Mouse (Mus musculus): ENCODE results near the gene Krt18. TPM values are rescaled to one million over a fixed set of nuclear protein-coding genes. Genes with fewer than 3 reads are reported as not detected.

Krt18 gene
- polyA plus RNA-seq, 1 experiment from 2014 or later: 13.6 TPM

GRCm38 (mm10) chr15:102005290-102005689 lies 22.7 kb upstream of the Krt18 start:
- Histone ChIP-seq H3K27ac (ENCODE audit: low read depth, low read length) (no peak overlapping the region), H3K9me3 (ENCODE audit: control insufficient read depth, low read length) (no peaks in the 10 kb centered on the region), H3K36me3 (ENCODE audit: control insufficient read depth, insufficient read depth, low read length) (no peaks in the 10 kb centered on the region), H3K4me2 (ENCODE audit: low read depth, low read length, severe bottlenecking) (no peak overlapping the region), H3K4me1 (replicated peaks; ENCODE audit: control insufficient read depth, insufficient read depth, low read length) (peaks cover 17% of the 10 kb centered on the region; the same call in 1 of the 2 replicates), H3K9ac (ENCODE audit: low read length) (no peak overlapping the region), H3K4me3 (ENCODE audit: low read depth, low read length) (no peak overlapping the region), H3K27me3 (ENCODE audit: control insufficient read depth, insufficient read depth, low read length) (peaks cover 34% of the 10 kb centered on the region)
- WGBS: 50% methylated on average over 4 of the region's 4 CpGs
- ATAC-seq (replicated peaks; ENCODE audit: low FRiP score) (no peak), DNase-seq (ENCODE audit: low spot score) (no peak)

- Histone ChIP-seq H3K9me3 (ENCODE audit: control insufficient read depth, low read length) (no peaks in the 10 kb centered on the region), H3K36me3 (ENCODE audit: control insufficient read depth, insufficient read depth, low read length) (no peaks in the 10 kb centered on the region), H3K4me3 (ENCODE audit: low read depth, low read length) (no peak overlapping the region), H3K4me1 (replicated peaks; ENCODE audit: control insufficient read depth, insufficient read depth, low read length) (peaks cover 17% of the 10 kb centered on the region; the same call in 1 of the 2 replicates), H3K9ac (ENCODE audit: low read length) (no peak overlapping the region), H3K27ac (ENCODE audit: low read depth, low read length) (no peak overlapping the region), H3K27me3 (ENCODE audit: control insufficient read depth, insufficient read depth, low read length) (peaks cover 34% of the 10 kb centered on the region), H3K4me2 (ENCODE audit: low read depth, low read length, severe bottlenecking) (no peak overlapping the region)
- no peak for DNase-seq (ENCODE audit: low spot score)
- WGBS: 38% methylated on average over 11 of the region's 11 CpGs
- ATAC-seq (replicated peaks; ENCODE audit: low FRiP score): no peak
These were observed 21.7 kb upstream of the Krt18 start for GRCm38 (mm10) chr15:102006317-102006716.

GRCm38 (mm10) chr15:102007097-102008069 lies 20.6 kb upstream of the Krt18 start:
- Histone ChIP-seq H3K27me3 (ENCODE audit: control insufficient read depth, insufficient read depth, low read length) (peaks cover 30% of the 10 kb centered on the region), H3K27ac (ENCODE audit: low read depth, low read length) (no peak overlapping the region), H3K36me3 (ENCODE audit: control insufficient read depth, insufficient read depth, low read length) (no peaks in the 10 kb centered on the region), H3K4me2 (ENCODE audit: low read depth, low read length, severe bottlenecking) (no peak overlapping the region), H3K4me3 (ENCODE audit: low read depth, low read length) (no peak overlapping the region), H3K9me3 (ENCODE audit: control insufficient read depth, low read length) (no peaks in the 10 kb centered on the region), H3K9ac (ENCODE audit: low read length) (no peak overlapping the region), H3K4me1 (replicated peaks; ENCODE audit: control insufficient read depth, insufficient read depth, low read length) (peaks cover 14% of the 10 kb centered on the region; the same call in 1 of the 2 replicates)
- no peak for DNase-seq (ENCODE audit: low spot score)
- WGBS: 47% methylated on average over 12 of the region's 12 CpGs
- peak; percentile 27; the same call in 1 of the 2 replicates for ATAC-seq (replicated peaks; ENCODE audit: low FRiP score)

- DNase-seq (ENCODE audit: low spot score): no peak
These were observed 17.3 kb upstream of the Krt18 start for GRCm38 (mm10) chr15:102010569-102011245.

GRCm38 (mm10) chr15:102012260-102012765 lies 15.7 kb upstream of the Krt18 start:
- Histone ChIP-seq H3K27ac (ENCODE audit: low read depth, low read length) (no peak overlapping the region), H3K4me1 (replicated peaks; ENCODE audit: control insufficient read depth, insufficient read depth, low read length) (peaks cover 4% of the 10 kb centered on the region; the same call in 1 of the 2 replicates), H3K36me3 (ENCODE audit: control insufficient read depth, insufficient read depth, low read length) (no peaks in the 10 kb centered on the region), H3K9ac (ENCODE audit: low read length) (no peak overlapping the region), H3K4me2 (ENCODE audit: low read depth, low read length, severe bottlenecking) (no peak overlapping the region), H3K27me3 (ENCODE audit: control insufficient read depth, insufficient read depth, low read length) (no peaks in the 10 kb centered on the region), H3K4me3 (ENCODE audit: low read depth, low read length) (no peak overlapping the region), H3K9me3 (ENCODE audit: control insufficient read depth, low read length) (no peaks in the 10 kb centered on the region)
- ATAC-seq (replicated peaks; ENCODE audit: low FRiP score) (no peak), DNase-seq (ENCODE audit: low spot score) (no peak)
- 69% methylated on average over 4 of the region's 4 CpGs for WGBS

More at GRCm38 (mm10) chr15:102010569-102011245, 17.3 kb upstream of the Krt18 start:
- Histone ChIP-seq H3K36me3 (ENCODE audit: control insufficient read depth, insufficient read depth, low read length) (no peaks in the 10 kb centered on the region), H3K4me1 (replicated peaks; ENCODE audit: control insufficient read depth, insufficient read depth, low read length) (peaks cover 6% of the 10 kb centered on the region; the same call in 1 of the 2 replicates), H3K4me2 (ENCODE audit: low read depth, low read length, severe bottlenecking) (no peak overlapping the region), H3K9ac (ENCODE audit: low read length) (no peak overlapping the region), H3K4me3 (ENCODE audit: low read depth, low read length) (no peak overlapping the region), H3K27ac (ENCODE audit: low read depth, low read length) (no peak overlapping the region), H3K27me3 (ENCODE audit: control insufficient read depth, insufficient read depth, low read length) (peaks cover 1% of the 10 kb centered on the region), H3K9me3 (ENCODE audit: control insufficient read depth, low read length) (no peaks in the 10 kb centered on the region)
- ATAC-seq (replicated peaks; ENCODE audit: low FRiP score): no peak
- 91% methylated on average over 3 of the region's 3 CpGs for WGBS

- H3K4me1 ChIP-seq (replicated peaks; ENCODE audit: control insufficient read depth, insufficient read depth, low read length): no peaks in the 10 kb centered on the region
- no peak overlapping the region for H3K4me2 ChIP-seq (ENCODE audit: low read depth, low read length, severe bottlenecking)
- H3K27me3 ChIP-seq (ENCODE audit: control insufficient read depth, insufficient read depth, low read length): no peaks in the 10 kb centered on the region
- WGBS: 48% methylated on average over 3 of the region's 3 CpGs
- ATAC-seq (replicated peaks; ENCODE audit: low FRiP score) (no peak), DNase-seq (ENCODE audit: low spot score) (no peak)
- H3K36me3 ChIP-seq (ENCODE audit: control insufficient read depth, insufficient read depth, low read length): no peaks in the 10 kb centered on the region
- H3K27ac ChIP-seq (ENCODE audit: low read depth, low read length): no peak overlapping the region
- H3K4me3 ChIP-seq (ENCODE audit: low read depth, low read length): no peak overlapping the region
- no peaks in the 10 kb centered on the region for H3K9me3 ChIP-seq (ENCODE audit: control insufficient read depth, low read length)
- H3K9ac ChIP-seq (ENCODE audit: low read length): no peak overlapping the region
These were observed 14.3 kb upstream of the Krt18 start for GRCm38 (mm10) chr15:102013651-102014050.

GRCm38 (mm10) chr15:102014848-102015247 lies 13.1 kb upstream of the Krt18 start:
- no peaks in the 10 kb centered on the region for H3K9me3 ChIP-seq (ENCODE audit: control insufficient read depth, low read length)
- H3K4me2 ChIP-seq (ENCODE audit: low read depth, low read length, severe bottlenecking): no peak overlapping the region
- no peaks in the 10 kb centered on the region for H3K27me3 ChIP-seq (ENCODE audit: control insufficient read depth, insufficient read depth, low read length)
- H3K27ac ChIP-seq (ENCODE audit: low read depth, low read length): no peak overlapping the region
- H3K4me1 ChIP-seq (replicated peaks; ENCODE audit: control insufficient read depth, insufficient read depth, low read length): no peaks in the 10 kb centered on the region
- H3K4me3 ChIP-seq (ENCODE audit: low read depth, low read length): no peak overlapping the region
- DNase-seq (ENCODE audit: low spot score): no peak
- H3K9ac ChIP-seq (ENCODE audit: low read length): no peak overlapping the region
- no peak for ATAC-seq (replicated peaks; ENCODE audit: low FRiP score)
- WGBS: 68% methylated on average over 2 of the region's 4 CpGs
- no peaks in the 10 kb centered on the region for H3K36me3 ChIP-seq (ENCODE audit: control insufficient read depth, insufficient read depth, low read length)

GRCm38 (mm10) chr15:102016096-102016495 lies 11.9 kb upstream of the Krt18 start:
- H3K27ac ChIP-seq (ENCODE audit: low read depth, low read length): no peak overlapping the region
- no peaks in the 10 kb centered on the region for H3K9me3 ChIP-seq (ENCODE audit: control insufficient read depth, low read length)
- no peak for DNase-seq (ENCODE audit: low spot score)
- H3K4me3 ChIP-seq (ENCODE audit: low read depth, low read length): no peak overlapping the region
- H3K4me1 ChIP-seq (replicated peaks; ENCODE audit: control insufficient read depth, insufficient read depth, low read length): no peaks in the 10 kb centered on the region
- H3K9ac ChIP-seq (ENCODE audit: low read length): no peak overlapping the region
- no peak overlapping the region for H3K4me2 ChIP-seq (ENCODE audit: low read depth, low read length, severe bottlenecking)
- H3K27me3 ChIP-seq (ENCODE audit: control insufficient read depth, insufficient read depth, low read length): no peaks in the 10 kb centered on the region
- no peak for ATAC-seq (replicated peaks; ENCODE audit: low FRiP score)
- no peaks in the 10 kb centered on the region for H3K36me3 ChIP-seq (ENCODE audit: control insufficient read depth, insufficient read depth, low read length)
- WGBS: 58% methylated on average over 3 of the region's 3 CpGs

Measured in forebrain, embryonic 11.5 days (tissue).